Mouse (Mus musculus): ENCODE data around the gene Mertk. TPM values are rescaled to one million over a fixed set of nuclear protein-coding genes. Genes with fewer than 3 reads are reported as not detected.

The Mertk gene
- polyA plus RNA-seq, 1 experiment, result not detected

DNA sequence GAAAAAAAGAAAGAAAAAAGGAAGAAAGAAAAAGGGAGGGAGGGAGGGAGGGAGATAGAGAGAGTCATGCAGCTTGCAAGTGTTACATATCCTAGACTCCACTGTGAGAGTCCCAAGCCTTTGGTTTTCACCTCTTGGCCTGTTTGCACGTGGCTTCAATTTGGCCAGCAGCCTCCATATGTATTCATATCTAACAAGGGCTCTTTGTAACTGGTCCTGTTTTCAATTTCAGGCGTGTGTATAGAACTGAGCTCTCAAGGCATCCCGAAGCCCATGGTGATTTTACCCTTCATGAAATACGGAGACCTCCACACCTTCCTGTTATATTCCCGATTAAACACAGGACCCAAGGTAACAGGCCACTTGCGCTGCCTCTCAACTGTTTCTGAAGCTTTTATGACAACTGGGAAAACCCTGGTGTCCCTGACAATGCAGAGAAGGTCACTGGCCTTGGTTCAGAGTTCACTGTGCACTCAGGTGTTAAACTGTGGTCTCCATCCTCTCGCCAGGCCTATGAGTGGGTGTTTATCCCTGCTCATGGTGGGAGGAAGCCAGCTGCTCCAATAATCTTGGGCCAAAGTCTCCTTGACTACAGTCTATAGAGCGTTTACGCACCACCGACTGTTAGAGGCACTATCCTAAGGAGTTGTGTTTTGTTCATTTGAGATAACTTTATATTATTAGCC is 85.0 kb downstream of the Mertk start:
- TF ChIP-seq GATA1 (IDR thresholded peaks at IDR 0.05; ENCODE audit: low read length), result no peak

GRCm38 (mm10) chr2:128784814-128785213 is 86.1 kb downstream of the Mertk start:
- no peak for TF ChIP-seq GATA1 (IDR thresholded peaks at IDR 0.05; ENCODE audit: low read length)

DNA sequence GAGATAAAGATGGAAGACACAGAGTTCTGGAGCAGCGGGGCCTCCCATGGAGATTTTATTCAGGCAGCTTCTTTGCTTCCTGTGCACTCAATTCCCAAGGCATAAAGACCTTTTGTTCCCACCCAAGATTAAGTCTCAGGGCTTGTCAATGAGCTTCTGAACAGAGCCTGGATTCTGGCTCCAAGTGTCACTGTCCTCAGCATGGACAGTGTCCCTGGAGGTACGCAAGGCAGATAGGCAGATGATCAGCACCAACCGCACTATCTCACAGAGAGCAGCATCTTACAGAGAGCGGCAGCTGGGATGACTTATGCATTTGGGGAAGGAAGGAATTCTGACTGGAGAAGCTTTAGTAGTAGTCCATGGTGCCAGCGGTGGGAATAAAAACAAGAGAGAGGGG is 87.6 kb downstream of the Mertk start:
- no peak for TF ChIP-seq GATA1 (IDR thresholded peaks at IDR 0.05; ENCODE audit: low read length)

GRCm38 (mm10) chr2:128786795-128787194 is 88.0 kb downstream of the Mertk start:
- no peak for TF ChIP-seq GATA1 (IDR thresholded peaks at IDR 0.05; ENCODE audit: low read length)

- TF ChIP-seq GATA1 (IDR thresholded peaks at IDR 0.05; ENCODE audit: low read length), result no peak
These were observed 89.0 kb downstream of the Mertk start for GRCm38 (mm10) chr2:128787805-128788204.

GRCm38 (mm10) chr2:128790875-128791614 is 92.3 kb downstream of the Mertk start:
- TF ChIP-seq GATA1 (IDR thresholded peaks at IDR 0.05; ENCODE audit: low read length), result no peak

DNA sequence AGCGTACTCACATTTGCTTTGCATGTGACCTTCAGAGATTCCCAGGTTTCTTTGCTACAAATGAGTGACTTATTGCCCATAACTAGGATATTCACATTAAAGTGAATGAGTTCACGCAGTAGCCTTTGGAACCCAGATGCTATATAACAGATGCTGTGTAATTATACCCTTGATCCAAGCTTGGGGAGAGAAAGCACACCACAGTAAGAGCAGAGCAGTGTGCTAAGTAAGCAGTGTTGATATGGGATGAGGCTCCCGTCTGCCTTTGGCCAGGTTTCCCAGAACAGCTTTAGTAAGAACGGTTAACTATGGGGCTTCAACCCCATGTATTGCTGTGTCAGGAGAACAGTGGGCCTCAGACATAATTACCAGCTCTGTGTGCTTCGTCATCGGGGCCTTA is 95.2 kb downstream of the Mertk start:
- TF ChIP-seq GATA1 (IDR thresholded peaks at IDR 0.05; ENCODE audit: low read length), result no peak

DNA sequence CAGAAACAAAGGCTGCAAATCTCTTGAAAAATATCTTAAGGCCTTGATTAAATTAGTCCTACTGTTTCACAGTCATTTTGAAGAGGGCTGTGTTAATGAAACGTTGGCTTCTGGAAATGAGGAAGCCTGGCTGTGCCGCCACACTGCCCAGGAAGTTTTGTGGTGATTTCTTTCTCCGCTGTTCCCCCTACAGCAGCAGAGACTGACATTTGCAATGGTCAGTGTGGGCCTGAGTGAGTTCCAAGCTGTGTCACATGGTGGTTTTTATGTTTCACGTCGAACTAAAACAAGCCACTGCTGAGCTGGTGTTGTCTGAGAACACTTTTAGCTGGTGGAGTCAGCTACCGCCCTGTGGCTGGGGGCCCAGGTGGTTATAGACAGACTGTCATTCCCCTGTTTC is 97.7 kb downstream of the Mertk start:
- no peak for TF ChIP-seq GATA1 (IDR thresholded peaks at IDR 0.05; ENCODE audit: low read length)

DNA sequence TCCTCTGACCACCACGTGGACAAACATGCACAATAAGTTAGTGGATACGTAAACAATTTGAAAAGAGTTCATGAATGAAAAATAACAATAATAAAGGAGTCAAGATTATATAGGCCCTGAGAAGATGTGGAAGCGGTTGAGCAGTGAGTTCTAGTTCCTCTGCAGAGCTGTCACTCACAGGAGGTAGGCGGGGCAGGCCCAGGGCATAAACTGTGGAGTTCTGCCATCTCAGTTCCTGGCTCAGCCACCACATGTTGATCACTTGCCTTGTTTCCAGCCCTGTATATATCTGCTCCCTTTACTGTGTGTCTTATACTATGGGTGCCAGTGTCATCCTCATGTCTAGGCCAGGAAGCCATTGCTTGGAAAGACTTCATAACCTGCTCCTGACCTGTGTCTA is 104.7 kb downstream of the Mertk start:
- TF ChIP-seq GATA1 (IDR thresholded peaks at IDR 0.05; ENCODE audit: low read length), result no peak

- no peak for TF ChIP-seq GATA1 (IDR thresholded peaks at IDR 0.05; ENCODE audit: low read length)
These were observed 106.6 kb downstream of the Mertk start for GRCm38 (mm10) chr2:128805341-128805740.

DNA sequence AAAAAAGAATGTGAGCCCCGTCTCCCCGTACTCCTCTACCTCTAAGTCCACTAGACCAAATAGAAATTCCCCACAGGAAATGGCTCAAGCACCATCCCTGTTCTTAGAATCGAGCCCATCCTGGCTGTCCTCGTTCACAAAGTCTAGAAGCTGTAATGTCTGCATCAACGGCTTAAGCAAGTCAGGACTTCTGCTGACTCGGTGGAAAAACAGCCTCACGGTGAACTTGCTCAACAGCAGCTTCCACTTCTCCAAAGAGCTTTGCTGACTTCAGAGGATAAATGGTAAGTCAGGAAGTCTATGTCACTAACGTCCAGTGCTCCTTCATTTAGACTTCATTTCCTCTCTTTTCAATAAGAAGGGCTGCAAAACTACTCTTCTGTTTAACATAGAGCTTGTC is 107.8 kb downstream of the Mertk start:
- no peak for TF ChIP-seq GATA1 (IDR thresholded peaks at IDR 0.05; ENCODE audit: low read length)

DNA sequence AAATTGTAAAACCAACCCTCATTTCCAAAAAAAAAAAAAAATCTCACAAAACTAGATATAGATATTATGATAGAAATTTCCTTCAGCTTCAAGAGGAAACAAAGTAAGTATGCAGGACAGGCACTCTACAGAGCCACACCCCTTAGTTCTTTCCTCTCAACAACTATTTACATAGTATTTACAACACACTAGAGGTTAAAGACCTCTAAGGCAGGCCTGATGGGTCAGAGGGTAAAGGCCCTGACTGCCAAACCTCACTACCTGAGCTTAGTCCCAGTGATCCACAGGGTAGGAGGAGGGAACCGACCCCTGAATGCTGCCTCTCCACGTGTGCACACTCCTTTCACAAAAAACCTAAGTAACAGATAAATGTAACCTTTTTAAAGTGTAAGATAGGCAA is 114.0 kb downstream of the Mertk start:
- no peak for TF ChIP-seq GATA1 (IDR thresholded peaks at IDR 0.05; ENCODE audit: low read length)

DNA sequence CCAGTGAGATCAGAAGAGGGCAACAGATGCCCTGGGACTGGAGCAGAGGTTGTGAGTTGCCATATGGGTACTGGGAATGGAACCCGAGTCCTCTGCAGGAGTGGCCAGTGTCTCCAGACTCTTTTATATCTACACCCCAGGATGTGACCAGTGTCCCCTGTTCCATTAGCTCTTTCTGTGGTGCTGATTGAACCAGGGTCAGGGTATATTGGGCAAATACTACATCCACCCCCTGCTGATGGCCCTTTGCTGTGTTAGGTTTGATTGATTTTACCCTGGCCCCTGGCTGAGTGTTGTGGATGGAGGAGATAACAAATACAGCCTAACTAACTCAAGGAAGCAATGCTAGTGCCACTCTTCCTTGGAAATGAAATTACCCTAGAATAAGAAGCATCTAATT is 117.6 kb downstream of the Mertk start:
- TF ChIP-seq GATA1 (IDR thresholded peaks at IDR 0.05; ENCODE audit: low read length), result no peak

- no peak for TF ChIP-seq GATA1 (IDR thresholded peaks at IDR 0.05; ENCODE audit: low read length)
These were observed 118.2 kb downstream of the Mertk start for GRCm38 (mm10) chr2:128816916-128817315.

- no peak for TF ChIP-seq GATA1 (IDR thresholded peaks at IDR 0.05; ENCODE audit: low read length)
These were observed 118.6 kb downstream of the Mertk start for GRCm38 (mm10) chr2:128817387-128817785.

DNA sequence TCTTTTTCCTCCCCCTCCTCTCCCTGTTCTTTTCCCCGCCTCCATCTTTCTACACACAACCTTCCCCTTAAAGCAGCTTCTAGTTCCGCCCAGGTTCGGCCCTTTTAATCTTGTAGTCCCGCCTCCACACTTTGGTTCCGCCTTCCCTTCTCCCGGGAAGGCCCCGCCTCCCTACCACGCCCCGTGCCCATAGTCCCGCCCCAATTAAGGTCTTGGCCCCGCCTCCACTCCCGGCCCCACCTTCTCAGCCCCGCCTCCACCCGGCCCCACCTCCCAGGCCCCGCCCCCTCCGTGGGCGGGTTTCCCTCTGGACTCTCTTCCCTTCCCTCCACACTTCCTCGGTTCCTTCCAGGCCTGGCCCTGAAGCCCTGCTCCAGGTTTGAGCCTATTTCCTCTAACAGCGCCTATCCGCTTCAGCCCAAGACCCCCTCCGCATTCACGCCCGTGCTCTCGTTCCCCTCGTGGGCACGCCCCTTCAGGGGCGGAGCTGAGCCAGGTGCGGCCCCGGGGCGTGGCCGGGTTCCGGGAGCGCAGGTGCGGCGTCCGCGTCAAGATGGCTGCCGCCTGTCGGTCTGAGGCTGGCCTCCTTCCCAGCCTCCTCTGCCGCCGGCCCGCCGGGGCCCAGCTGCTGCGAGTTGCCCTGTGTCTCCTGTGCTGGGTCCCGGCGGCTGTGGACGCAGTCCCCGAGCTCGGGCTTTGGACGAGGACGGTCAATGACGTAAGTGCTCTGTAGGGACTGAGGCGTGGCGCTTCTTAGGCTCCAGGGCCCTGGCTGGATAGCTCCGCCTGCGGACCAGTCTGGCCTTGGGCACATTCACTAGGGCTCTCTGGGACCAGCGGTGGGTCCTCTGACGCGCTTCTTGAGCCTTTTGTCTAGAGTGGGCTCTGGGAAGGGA is 119.3 kb downstream of the Mertk start, which contains the start of gene Tmem87b:
Tmem87b (plus strand) TSS at position 333 of the 896 bp plus-strand sequence.
- TF ChIP-seq GATA1 (IDR thresholded peaks at IDR 0.05; ENCODE audit: low read length), result no peak
